Mouse (Mus musculus) thymus, adult 2 months (tissue): ENCODE measurements around the gene Atg4b. TPM values are rescaled to one million over a fixed set of nuclear protein-coding genes. Genes with fewer than 3 reads are reported as not detected.
A peak's percentile ranks its signal among the peaks of the same experiment; 100 is the strongest.
"Not testable (repeated sequence)": the region's sequence is repeated elsewhere in the genome, so short reads cannot be mapped to it uniquely, and the experiment has no call there.

Source experiments
- DNase-seq: peaks from one replicate; pipeline ENCODE4 v3.0.0; 2021
- H3K27ac ChIP-seq: fragments of 200-500 bp; 2 replicates; pipeline ENCODE4 v1.5.1; 2012; ENCODE audit warnings: low read length, control low read depth; ENCODE audit not compliant: control insufficient read depth, insufficient read depth
- H3K27me3 ChIP-seq: fragments of 200-500 bp; 2 replicates; pipeline ENCODE4 v1.6.1; 2012; ENCODE audit warnings: mild to moderate bottlenecking, low read length, moderate library complexity, mixed read lengths; ENCODE audit not compliant: control insufficient read depth, insufficient read depth
- H3K36me3 ChIP-seq: fragments of 200-500 bp; 2 replicates; pipeline ENCODE4 v1.6.1; 2012; ENCODE audit warnings: mild to moderate bottlenecking, low read length, moderate library complexity; ENCODE audit not compliant: control insufficient read depth, insufficient read depth
- H3K4me1 ChIP-seq: fragments of 200-500 bp; replicated peaks from 2 replicates; pipeline ENCODE4 v1.6.1; 2012; ENCODE audit warnings: low read length; ENCODE audit not compliant: control insufficient read depth, insufficient read depth
- H3K4me3 ChIP-seq: fragments of 200-500 bp; 2 replicates; pipeline ENCODE4 v1.5.1; 2012; ENCODE audit warnings: mild to moderate bottlenecking, low read length, control low read depth, moderate library complexity; ENCODE audit not compliant: control insufficient read depth, insufficient read depth
- CTCF ChIP-seq: fragments of 200-500 bp; IDR thresholded peaks from 2 replicates; pipeline ENCODE4 v1.5.1; 2012; ENCODE audit warnings: mild to moderate bottlenecking, control low read depth, low read length, moderate library complexity, borderline replicate concordance; ENCODE audit not compliant: control insufficient read depth, poor library complexity, insufficient read depth; ENCODE audit errors: extremely low read depth
- POLR2A ChIP-seq: fragments of 200-500 bp; IDR thresholded peaks from 2 replicates; pipeline ENCODE4 v1.6.1; 2012; ENCODE audit warnings: mild to moderate bottlenecking, low read length, control low read depth, moderate library complexity; ENCODE audit not compliant: control insufficient read depth, poor library complexity, insufficient read depth; ENCODE audit errors: extremely low read depth
- WGBS: fragments of 180-500 bp; shearing (Covaris S2); methylation state at CpG from one replicate; pipeline ENCODE4 v1.1.7; 2018; 5-methylcytosine and 5-hydroxymethylcytosine counted together
- polyA plus RNA-seq: library from polyadenylated mRNA; depleted of rRNA; stranded (reverse); fragments of >200 nt; gene quantifications from 2 replicates; pipeline ENCODE4 v1.2.3, GENCODE M21; 2012

The Atg4b gene
- polyA plus RNA-seq, 1 experiment = 75.6 TPM

DNA sequence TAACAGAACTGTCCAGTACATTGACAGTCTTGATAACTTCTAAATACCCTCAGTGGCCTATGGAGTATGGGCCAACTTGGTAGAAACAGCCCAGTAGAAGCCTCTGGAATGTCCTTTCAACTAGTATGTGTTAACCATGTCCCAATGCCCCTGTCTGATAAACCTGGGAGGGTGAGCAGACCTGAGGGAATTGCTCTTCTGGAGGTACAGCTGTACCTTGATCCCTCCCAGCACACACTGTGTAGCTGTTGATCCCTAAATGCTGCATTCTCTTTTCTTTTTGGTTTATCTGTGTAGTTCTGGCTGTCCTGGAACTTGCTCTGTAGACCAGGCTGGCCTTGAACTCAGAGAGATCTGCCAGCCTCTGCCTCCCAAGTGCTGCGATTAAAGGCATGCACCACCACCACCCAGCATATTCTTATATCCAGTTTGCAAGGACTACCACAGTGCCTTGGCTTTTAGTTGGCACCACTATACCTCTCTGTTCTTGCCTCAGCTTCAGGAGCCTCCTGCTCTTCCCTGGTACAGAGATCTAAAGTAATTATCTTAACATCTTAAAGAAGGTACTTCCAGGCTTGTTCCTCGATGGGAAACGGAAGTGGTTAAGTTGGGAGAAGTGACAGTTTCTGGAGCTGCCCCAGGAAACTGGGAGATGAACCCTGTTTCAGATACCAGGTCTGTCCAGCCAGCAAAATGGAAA is 72.6 kb downstream of the Atg4b start:
- Histone ChIP-seq H3K27ac (no peak overlapping the region), H3K4me1 (peaks cover 13% of the 10 kb centered on the region), H3K36me3 (peaks cover 5% of the 10 kb centered on the region), H3K27me3 (no peaks in the 10 kb centered on the region), H3K4me3 (no peak overlapping the region)
- TF ChIP-seq CTCF (no peak), POLR2A (no peak)
- 71% methylated on average over 3 of the region's 3 CpGs for WGBS
- DNase-seq = no peak

DNA sequence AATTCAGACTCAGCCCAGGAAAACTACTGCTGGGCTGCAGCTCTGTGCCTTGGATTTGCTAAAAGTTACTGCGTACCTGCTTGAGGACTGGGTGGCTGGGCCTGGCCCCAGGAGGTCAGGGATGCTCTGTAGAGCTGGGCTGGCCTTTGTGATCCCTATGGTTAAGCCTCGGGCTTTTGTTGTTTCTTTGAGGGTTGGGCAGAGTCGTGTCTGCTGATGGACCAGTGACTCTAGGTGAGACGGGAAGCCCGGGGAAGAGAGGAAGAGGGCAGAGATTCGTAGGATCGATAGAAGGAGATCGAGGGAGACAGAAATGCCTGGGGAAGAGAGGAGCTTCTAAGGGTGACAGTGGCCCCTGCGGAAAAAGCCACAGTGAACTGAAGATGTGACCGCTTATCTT is 73.3 kb downstream of the Atg4b start, which contains the start of gene D2hgdh:
Gene D2hgdh (plus strand): TSS at position 301 of the 400 bp plus-strand sequence.
- DNase-seq = no peak

DNA sequence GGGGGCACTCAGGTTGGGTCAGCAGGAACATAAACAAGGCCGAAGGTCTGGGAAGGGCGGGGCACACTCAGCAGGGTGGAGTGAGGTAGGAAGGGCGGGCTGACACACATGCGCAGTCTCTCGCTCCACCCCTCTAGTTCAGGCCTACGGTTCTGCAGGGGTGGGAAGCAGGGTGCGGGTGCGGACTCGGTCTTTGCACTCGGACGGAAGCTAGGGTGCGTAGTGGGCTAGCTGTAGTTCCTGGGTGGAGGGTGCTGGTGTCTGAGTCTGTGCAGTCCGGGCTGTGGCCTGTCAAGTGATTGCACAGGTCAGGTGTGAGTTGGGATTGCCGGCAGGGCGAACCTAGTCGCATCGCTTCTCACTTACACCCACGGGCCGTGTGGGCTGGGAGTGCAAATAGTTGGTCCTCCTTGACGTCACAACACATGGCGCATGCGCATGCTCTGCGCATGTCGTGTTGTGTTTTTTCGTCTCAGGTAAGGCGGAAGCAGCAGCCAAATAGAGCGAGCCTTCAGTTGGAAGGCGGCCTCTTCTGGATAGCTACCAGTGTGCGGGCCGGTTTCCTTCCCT is 73.9 kb downstream of the Atg4b start:
- 0% methylated on average over 30 of the region's 30 CpGs for WGBS
- Histone ChIP-seq H3K27me3 (no peaks in the 10 kb centered on the region), H3K4me3 (peak overlapping the region; percentile 66), H3K27ac (peak overlapping the region; percentile 91), H3K36me3 (no peaks in the 10 kb centered on the region), H3K4me1 (peaks cover 13% of the 10 kb centered on the region)
- TF ChIP-seq POLR2A (peak; percentile 91), CTCF (no peak)
- peak; percentile 92 for DNase-seq

More for the DNA sequence above, 73.3 kb downstream of the Atg4b start, which contains the start of gene D2hgdh:
- peaks cover 13% of the 10 kb centered on the region for H3K4me1 ChIP-seq
- TF ChIP-seq CTCF (no peak), POLR2A (no peak)
- H3K36me3 ChIP-seq = no peaks in the 10 kb centered on the region
- peak within 1 kb of the TSS; percentile 91 for H3K27ac ChIP-seq
- peak within 1 kb of the TSS; percentile 66 for H3K4me3 ChIP-seq
- 29% methylated on average over 10 of the region's 10 CpGs for WGBS
- no peaks in the 10 kb centered on the region for H3K27me3 ChIP-seq

DNA sequence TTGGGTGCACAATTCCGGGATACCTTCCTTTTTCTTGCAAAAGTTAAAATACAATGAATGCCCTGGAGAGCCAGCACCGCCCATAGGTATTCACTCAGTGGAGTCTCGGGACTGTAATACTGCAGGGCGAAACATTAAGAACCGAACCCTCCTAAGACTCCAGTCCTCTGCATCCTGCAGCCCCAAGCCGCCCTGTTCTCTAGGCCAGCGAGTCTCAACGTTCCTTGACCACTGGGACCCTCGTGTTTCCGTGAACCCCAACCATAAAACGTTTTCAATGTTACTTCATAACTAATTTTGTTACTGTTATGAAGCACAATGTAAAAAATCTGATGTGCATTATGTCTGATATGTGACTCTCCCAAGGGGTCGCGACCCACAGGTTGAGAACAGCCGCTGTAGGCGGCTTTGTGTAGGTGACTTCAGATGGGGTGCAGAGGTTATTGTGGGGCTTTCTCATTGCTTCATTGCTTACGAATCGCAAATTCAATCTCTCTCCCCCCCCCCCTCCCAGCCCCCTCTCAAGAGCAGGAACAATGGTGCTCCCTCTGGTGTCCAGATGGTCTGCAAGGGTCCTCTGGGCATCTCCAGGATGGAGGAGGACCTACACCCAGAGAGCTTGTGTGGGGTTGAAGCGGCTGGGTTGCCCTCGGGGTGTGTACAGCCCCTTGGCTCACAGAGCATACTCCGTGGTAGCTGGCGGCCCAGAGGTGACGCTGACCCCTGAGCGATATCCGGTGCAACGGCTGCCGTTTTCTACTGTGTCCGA is 74.7 kb downstream of the Atg4b start:
- TF ChIP-seq POLR2A (no peak), CTCF (no peak)
- Histone ChIP-seq H3K4me1 (peaks cover 13% of the 10 kb centered on the region), H3K4me3 (peak overlapping the region; percentile 33), H3K36me3 (no peaks in the 10 kb centered on the region), H3K27ac (peak overlapping the region; percentile 91), H3K27me3 (no peaks in the 10 kb centered on the region)
- 54% methylated on average over 27 of the region's 27 CpGs for WGBS
- DNase-seq = peak; percentile 21

DNA sequence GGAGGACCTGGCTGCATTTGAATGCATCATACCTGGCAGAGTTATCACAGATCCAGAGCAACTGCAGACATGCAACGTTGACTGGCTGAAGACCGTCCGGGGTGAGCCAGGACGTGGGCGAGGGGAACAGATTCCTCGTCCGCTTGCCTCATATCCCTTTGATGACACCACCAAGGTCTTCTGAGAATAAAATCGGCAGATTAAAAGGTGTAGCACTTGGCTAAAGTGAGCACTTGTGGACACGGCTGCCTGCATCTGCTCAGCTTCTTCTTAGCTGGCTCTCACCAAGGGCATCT is 75.2 kb downstream of the Atg4b start:
- WGBS = 96% methylated on average over 9 of the region's 9 CpGs

DNA sequence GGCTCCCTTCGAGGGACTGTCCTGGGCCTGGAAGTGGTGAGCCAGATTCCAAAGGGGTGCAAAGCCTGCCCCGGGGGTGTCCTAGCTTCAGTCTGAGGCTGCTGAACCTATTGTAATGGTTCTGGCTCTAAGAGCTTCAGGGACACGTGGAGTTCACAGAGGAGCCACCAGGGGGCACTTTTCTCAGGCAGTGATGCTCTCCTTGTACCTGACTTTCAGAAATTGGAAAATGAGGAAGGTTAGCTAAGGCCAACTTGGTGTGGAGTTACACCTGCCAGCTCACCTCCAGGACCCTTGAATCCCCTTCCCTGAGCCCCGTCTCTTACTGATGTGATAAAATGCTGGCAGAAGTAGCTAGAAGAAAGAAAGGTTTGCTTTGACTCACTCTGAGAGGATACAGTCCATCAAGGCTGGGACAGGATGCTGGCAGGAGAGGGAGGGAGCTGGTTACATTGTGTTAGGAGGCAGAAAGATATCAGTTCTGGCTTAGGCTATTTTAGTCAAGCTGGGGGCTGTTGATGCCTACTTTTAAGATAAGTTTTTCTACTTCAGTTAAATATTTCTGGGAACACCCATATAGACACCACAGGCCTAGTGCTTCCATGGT is 81.6 kb downstream of the Atg4b start:
- not testable (repeated sequence) for H3K27ac ChIP-seq, H3K4me3 ChIP-seq, DNase-seq, H3K4me1 ChIP-seq, H3K27me3 ChIP-seq, H3K36me3 ChIP-seq
- WGBS = 83% methylated on average over 2 of the region's 4 CpGs

More for the DNA sequence above, 75.2 kb downstream of the Atg4b start:
- TF ChIP-seq POLR2A (no peak), CTCF (no peak)
- no peak for DNase-seq
- Histone ChIP-seq H3K27ac (no peak overlapping the region), H3K4me1 (peaks cover 13% of the 10 kb centered on the region), H3K27me3 (no peaks in the 10 kb centered on the region), H3K36me3 (no peaks in the 10 kb centered on the region), H3K4me3 (no peak overlapping the region)
